Mouse (Mus musculus) liver, postnatal 0 days (tissue): ENCODE measurements at regions not wholly inside any gene's neighbourhood (a gene's known extent, or its start where the extent isn't known, plus 50 kb on each side); places are given as distances from the start of the nearest gene placed in this dataset.

Experiments
- CTCF ChIP-seq: sonication (generic); IDR thresholded peaks from 2 replicates; pipeline ENCODE4 v1.5.1; 2016; ENCODE audit warnings: antibody characterized with exemption, low read depth
- EP300 ChIP-seq: IDR thresholded peaks from 2 replicates; pipeline ENCODE4 v1.6.1; 2016; ENCODE audit warnings: antibody characterized with exemption, low read depth, mild to moderate bottlenecking

GRCm38 (mm10) chr4:22875392-22875791 lies 387.2 kb upstream of the Pou3f2 start:
- no peak for TF ChIP-seq CTCF
- TF ChIP-seq EP300, result no peak
